Mouse (Mus musculus) CH12F3 (cell line): ENCODE results near the gene Gapt.

ENCODE experiments used
- in situ Hi-C: fragments of 300-500 bp; cut with MboI; formaldehyde crosslinking; loops from 2 replicates; pipeline ENCODE4 v1.14.3; 2020; ENCODE audit warnings: low sequenced_read_pairs

Gene Gapt

DNA sequence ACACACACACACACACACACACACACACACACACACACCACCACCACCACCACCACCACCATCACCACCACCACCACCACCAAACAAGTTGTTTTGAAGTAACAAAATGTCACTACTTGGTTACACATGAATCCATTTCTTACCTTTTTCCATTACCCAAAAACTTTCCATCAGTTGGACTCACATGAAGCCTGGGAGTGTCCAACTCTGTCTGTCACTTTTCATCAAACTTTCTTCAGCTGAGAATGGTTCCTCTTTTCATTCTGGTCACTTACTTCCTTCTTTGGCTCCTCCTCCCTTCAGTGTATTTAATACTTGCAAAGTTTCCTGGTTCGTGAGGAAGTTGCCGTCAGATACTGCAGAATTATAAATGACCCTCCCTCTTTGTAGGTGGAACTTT is at the start of gene Gapt:
TSS of gene Gapt (minus strand) at position 259 of the 400 bp plus-strand sequence.
- in situ Hi-C loops: no loop called here

DNA sequence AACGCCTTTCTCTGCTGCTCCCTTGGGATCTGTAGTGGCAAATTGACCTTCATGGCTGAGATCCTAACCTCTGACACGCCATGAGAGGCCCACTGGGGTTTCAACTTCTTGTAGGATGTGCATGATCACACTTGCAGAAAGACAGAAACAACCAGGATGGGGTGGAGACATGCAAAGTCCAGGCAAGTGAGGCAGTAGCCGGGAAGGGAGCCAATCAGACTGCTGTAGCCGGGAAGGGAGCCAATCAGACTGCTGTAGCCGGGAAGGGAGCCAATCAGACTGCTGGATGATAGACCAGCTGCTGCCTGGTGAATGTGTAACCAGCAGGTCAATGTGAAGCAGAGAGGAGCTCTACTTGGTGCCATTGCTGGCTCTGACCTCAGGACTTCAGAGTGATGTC is 49.2 kb upstream of the Gapt start:
- in situ Hi-C loops: loop anchor here (10.0 kb wide), 1 partner anchor 159 kb away; no protein-coding TSS in a partner anchor

DNA sequence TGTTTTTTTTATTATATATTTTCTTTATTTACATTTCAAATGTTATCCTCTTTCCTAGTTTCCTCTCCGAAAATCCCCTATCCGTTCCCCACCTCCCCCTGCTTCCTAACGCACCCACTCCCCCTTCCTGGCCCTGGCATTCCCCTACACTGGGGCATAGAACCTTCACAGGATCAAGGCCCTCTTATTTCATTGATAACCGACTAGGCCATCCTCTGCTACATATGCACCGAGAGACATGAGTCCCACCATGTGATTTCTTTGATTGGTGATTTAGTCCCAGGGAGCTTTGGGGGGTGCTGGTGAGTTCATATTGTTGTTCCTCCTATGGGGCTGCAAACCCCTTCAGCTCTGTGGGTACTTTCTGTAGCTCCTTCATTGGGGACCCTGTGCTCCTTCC is 47.7 kb upstream of the Gapt start:
- in situ Hi-C loops: loop anchor here (10.0 kb wide), 1 partner anchor 160 kb away; no protein-coding TSS in a partner anchor

DNA sequence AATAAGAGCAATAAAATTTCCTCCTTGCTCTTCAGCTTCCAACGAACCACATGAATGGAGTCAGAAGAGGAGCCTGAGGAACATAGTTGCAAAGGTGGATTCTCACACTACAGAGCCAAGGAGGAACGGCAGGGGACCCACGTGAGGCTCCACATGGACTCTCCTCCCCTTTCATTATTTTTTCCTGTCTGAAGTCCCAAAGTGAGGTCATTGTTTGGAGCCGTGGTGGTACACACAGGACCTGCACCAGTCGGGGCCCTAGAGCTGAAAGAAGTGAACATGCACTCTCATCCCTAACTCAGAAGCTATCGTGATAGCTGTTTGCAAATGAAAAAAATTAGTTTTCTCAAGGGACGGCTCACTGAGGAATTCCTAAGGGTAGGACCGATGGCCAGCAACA is 47.1 kb upstream of the Gapt start:
- in situ Hi-C loops: loop anchor here (10.0 kb wide), 1 partner anchor 161 kb away; no protein-coding TSS in a partner anchor

DNA sequence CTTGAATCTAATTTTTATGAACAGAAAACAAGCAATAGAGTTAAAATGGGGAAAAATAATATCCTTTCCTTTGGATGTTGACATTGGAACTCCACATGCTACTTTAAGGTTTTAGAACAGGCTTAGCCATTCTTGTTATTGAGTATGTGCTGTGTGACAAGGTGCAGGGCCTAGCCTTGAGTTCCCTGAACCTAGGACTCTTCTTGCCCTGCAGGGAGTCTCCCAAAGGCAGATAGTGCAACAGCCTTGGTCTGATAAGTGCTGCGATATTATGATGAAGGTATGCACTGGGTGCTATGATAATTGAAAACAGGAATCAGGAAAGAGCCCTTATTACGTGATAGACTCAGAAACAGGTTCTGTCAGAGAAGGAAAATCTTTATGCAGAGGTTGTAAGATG is 44.9 kb upstream of the Gapt start:
- in situ Hi-C loops: loop anchor here (10.0 kb wide), 1 partner anchor 163 kb away; no protein-coding TSS in a partner anchor

GRCm38 (mm10) chr13:110401443-110401842 is 44.4 kb upstream of the Gapt start:
- in situ Hi-C loops: loop anchor here (10.0 kb wide), 1 partner anchor 163 kb away; no protein-coding TSS in a partner anchor

DNA sequence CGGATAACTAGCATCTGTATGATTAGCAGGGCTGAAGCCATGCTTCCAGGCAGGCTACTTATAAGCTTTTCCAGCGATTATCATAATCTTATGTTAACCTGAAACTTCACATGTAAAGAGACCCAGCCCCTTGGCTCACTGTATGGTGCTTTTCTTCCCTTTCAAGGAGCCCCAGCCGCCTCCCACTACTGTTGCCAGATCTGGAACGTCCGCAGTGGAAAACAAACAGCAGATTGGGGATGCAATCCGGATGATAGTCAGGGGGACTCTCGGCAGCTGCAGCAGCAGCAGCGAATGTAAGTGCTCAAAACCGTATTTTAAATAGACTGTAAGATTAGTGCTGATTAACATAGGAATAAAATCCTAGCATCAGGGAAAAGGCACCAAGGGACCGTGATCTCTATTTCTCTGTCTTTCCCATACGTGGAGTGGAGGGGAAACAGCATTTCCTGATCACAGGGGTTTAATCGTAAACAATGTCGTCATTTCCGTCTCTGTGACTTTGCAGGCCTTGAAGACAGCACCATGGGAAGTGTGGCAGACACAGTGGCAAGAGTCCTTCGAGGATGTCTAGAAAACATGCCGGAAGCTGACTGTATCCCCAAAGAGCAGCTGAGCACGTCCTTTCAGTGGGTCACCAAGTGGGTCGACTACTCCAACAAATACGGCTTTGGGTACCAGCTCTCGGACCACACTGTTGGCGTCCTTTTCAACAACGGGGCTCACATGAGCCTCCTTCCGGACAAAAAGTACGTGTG is 41.7 kb upstream of the Gapt start:
- in situ Hi-C loops: no loop called here

GRCm38 (mm10) chr13:110397750-110398149 is 40.8 kb upstream of the Gapt start:
- in situ Hi-C loops: no loop called here

DNA sequence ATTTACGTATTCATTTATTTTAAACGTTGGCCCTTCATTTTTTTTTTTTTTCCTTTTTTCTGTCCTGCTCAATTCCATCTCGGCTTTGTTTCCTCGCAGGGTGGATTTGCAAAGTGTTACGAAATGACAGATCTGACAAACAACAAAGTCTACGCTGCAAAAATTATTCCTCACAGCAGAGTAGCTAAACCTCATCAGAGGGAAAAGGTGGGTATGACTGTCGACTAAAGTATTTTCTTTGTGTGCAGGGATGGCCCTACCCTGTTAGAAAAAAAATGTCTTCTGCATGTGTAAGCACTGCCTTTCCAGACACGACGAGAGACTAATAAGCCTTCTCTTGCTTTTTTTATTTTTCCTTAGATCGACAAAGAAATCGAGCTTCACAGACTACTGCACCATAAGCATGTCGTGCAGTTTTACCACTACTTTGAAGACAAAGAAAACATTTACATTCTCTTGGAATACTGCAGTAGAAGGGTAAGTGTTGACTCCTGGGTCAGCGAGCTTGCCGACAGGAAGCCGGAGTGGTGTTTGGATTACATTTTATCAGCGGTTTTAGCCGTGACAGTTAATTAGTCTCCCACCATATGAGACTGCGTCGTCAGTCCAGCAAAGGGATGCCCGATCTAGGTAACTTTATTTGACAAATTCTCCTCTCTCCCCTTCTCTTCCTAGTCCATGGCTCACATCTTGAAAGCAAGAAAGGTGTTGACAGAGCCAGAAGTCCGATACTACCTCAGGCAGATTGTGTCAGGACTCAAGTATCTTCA is 39.1 kb upstream of the Gapt start:
- in situ Hi-C loops: no loop called here

DNA sequence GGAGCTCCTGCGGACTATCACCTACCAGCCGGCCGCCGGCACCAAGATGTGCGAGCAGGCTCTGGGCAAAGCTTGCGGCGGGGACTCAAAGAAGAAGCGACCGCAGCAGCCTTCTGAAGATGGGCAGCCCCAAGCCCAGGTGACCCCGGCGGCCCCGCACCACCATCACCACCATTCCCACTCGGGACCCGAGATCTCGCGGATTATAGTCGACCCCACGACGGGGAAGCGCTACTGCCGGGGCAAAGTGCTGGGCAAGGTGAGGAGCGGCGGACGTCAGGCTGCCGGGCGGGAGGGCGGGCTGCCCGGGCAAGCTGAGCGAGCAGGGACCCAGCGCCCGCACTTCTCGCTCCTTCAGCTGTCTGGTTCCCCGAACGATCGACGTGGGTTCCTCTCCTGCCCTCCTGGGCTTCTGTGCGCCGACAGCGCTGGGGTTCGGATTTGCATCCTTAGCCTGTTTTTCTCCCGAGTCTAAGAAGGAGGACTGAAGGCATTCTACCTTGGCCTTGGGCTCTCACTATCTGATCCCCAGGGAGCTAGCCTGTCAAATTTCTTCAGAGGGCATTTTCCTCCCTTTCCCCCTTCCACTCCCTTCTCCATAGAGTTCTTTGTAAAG is 38.3 kb upstream of the Gapt start:
- in situ Hi-C loops: no loop called here

DNA sequence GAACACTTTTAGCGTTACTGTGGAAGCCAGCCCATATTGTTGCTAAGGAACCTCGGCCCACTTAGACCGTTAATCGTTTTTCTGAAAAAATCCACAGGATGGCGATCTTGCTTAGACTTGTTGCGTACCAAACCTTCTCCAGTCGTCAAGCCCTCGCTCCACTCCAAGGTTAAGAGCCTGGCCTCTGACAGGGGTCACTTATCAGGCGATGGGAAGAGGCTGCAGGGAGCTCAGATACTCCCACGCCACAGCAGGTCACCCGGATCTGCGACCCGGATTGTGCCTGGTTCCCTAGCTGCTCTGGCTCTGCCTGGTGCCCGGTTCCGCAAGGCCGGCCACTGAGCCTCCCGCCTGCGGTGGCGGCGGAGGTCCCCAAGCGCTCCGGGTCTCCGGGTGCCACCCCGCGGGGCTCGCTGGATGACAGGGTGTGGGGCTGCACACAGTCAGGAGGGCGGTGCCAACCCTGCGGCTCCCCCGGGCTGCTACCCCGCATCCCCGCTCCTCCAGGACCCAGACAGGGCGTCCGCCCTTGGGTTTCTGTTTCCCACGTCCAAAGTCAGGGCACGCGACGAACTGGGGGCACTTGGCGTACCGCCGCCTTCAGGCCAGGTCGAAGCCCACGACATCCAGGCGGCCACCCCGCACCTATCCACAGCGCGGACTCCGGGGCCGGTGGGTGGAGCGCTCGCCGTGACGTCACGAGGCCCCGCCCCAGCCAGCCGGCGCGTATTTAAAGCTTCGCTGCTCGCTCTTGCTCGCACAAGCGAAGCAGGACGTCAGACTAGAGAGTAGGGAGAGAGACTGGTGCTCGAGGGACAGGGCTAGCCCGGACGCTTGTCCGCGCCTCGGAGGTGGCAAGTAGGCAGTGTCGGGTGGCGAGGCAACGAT is 37.5 kb upstream of the Gapt start, which contains the start of gene Plk2:
TSS of gene Plk2 (plus strand) at position 756 of the 888 bp plus-strand sequence.
- in situ Hi-C loops: loop anchor here (5.0 kb wide), 1 partner anchor 573 kb away; no protein-coding TSS in a partner anchor

DNA sequence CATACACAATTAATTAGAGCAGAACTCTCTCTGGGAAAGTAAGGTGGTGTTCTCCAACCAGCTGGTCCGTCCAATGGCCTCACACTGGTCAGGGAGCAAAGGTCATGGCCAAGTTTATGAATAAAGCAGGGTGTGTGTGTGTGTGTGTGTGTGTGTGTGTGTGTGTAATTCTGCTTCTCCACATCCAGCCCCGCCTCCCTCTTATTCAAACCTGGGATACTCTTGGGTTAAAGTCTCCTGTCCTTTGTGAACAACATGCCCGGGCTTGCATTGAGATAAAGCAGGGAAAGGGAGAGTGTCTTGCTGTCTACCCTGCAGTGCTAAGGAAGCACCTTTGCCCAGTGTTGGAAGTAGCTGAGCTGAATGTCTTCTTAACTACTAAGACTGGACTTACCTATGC is 35.6 kb upstream of the Gapt start:
- in situ Hi-C loops: loop anchor here (5.0 kb wide), 1 partner anchor 575 kb away; no protein-coding TSS in a partner anchor

DNA sequence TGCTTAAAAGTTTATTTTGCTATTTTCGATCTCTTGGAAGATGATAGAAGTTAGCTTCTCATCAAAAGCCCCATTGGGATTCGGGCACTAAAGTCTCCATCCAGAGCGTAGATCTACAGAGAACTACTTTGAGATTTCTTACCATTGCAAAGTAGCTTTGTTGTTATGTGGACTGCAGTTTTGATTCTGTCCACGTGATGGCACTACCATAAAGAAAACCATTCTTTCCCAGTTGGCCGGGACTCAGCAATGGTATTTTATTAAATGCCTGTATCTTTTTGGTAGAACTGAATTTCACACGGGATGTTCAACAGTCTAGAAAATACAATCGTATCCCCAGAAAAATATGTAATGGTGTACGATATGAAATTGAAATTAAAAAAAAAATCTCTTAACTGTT is 35.2 kb upstream of the Gapt start:
- in situ Hi-C loops: loop anchor here (5.0 kb wide), 1 partner anchor 575 kb away; no protein-coding TSS in a partner anchor

- in situ Hi-C loops: loop anchor here (10.0 kb wide), 2 partner anchors 850 to 1030 kb away; no protein-coding TSS in a partner anchor
Observed at GRCm38 (mm10) chr13:110384514-110384913, 27.5 kb upstream of the Gapt start.

DNA sequence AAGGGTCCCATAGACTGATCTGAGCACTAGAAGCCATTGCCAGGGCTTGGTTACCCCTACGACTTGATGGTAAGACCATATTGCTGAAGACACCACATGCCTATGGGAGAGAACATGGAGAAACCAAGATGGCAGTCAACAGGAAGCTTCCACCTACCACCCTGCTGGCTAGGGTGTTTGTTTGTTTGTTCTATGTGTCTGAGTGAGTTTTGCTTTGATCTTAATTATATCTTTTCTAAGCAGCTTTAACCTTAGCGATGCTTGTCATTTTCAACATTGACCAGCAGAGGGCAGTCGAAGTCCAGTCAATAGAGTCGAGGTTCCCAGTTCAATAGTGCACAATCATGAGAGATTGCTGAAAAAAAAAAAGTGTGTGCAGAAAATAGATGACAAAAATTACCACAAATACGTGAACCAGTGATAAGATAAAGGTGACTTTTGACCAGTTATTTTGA is 25.5 kb upstream of the Gapt start:
- in situ Hi-C loops: loop anchor here (10.0 kb wide), 2 partner anchors 852 to 1032 kb away; no protein-coding TSS in a partner anchor

GRCm38 (mm10) chr13:110369673-110370072 is 12.7 kb upstream of the Gapt start:
- in situ Hi-C loops: loop anchor here (5.0 to 10.0 kb wide), 2 partner anchors 307 to 1135 kb away; no protein-coding TSS in a partner anchor

DNA sequence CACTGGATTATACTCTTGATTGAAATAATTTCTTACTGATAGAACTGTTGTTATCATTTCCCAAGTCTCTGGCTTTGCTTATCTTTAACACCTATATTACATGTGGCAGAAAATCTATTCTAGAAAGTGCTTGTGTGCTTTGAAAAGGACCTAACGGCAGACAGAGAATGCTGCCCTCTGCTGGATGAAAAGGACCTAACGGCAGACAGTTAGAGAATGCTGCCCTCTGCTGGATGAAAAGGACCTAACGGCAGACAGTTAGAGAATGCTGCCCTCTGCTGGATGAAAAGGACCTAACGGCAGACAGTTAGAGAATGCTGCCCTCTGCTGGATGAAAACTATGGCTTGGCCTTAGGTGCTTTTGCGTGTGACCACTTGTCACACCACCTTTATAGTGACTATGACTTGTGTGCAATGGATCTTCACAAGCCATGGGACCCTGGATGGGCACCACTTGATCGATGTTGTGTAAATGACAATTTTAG is 11.6 kb upstream of the Gapt start:
- in situ Hi-C loops: loop anchor here (5.0 to 10.0 kb wide), 2 partner anchors 306 to 1134 kb away; no protein-coding TSS in a partner anchor

GRCm38 (mm10) chr13:110367961-110368555 is 11.1 kb upstream of the Gapt start:
- in situ Hi-C loops: loop anchor here (5.0 to 10.0 kb wide), 2 partner anchors 306 to 1133 kb away; no protein-coding TSS in a partner anchor

GRCm38 (mm10) chr13:110366477-110366876 is 9.5 kb upstream of the Gapt start:
- in situ Hi-C loops: loop anchor here (5.0 to 10.0 kb wide), 2 partner anchors 304 to 1132 kb away; no protein-coding TSS in a partner anchor
